Mouse (Mus musculus) CD4-positive naive resting alpha-beta T cell, adult 76 days (primary cell): ENCODE results near the gene Ppp1r11. TPM values are rescaled to one million over a fixed set of nuclear protein-coding genes. Genes with fewer than 3 reads are reported as not detected.

Experiments used
- total RNA-seq: library from RNA; stranded (reverse); gene quantifications from one replicate; pipeline ENCODE4 v1.2.4, GENCODE M21; 2023

Gene Ppp1r11
- total RNA-seq: 70.8 TPM

GRCm38 (mm10) chr17:36950981-36951947 is at the start of gene Ppp1r11:
TSS of gene Ppp1r11 (minus strand) at chr17:36951741.

GRCm38 (mm10) chr17:37000863-37001262 is 49.3 kb upstream of the Ppp1r11 start, which contains the start of gene Zfp57:
TSS of gene Zfp57 (plus strand) at chr17:37001163.

GRCm38 (mm10) chr17:36989437-36989836 is 37.9 kb upstream of the Ppp1r11 start, which contains the start of gene H2-M5:
TSS of gene H2-M5 (minus strand) at chr17:36989537.

GRCm38 (mm10) chr17:36981221-36981813 is 29.8 kb upstream of the Ppp1r11 start, which contains the start of gene 2410137M14Rik:
TSS of gene 2410137M14Rik (minus strand) at chr17:36981237.

GRCm38 (mm10) chr17:36957999-36958743 is 6.6 kb upstream of the Ppp1r11 start, which contains the start of the genes Znrd1 and Znrd1as:
TSS of gene Znrd1 (minus strand) at chr17:36958559.
TSS of gene Znrd1as (plus strand) at chr17:36958592.

GRCm38 (mm10) chr17:36942791-36943471 is 8.6 kb downstream of the Ppp1r11 start, which contains the start of gene Rnf39:
TSS of gene Rnf39 (plus strand) at chr17:36942918.

Other genes with a start within 250 kb of the Ppp1r11 start
- gene H2-M10.5, start 178.8 kb downstream of the Ppp1r11 start, total RNA-seq: not detected
- not detected for gene H2-M10.6, start 139.6 kb downstream of the Ppp1r11 start, total RNA-seq
- gene Trim26, start 114.6 kb downstream of the Ppp1r11 start, total RNA-seq: 125 TPM
- not detected for gene Trim15, start 84.5 kb downstream of the Ppp1r11 start, total RNA-seq
- 2.6 TPM for gene Trim10, start 82.2 kb downstream of the Ppp1r11 start, total RNA-seq
- gene Trim40, start 61.6 kb downstream of the Ppp1r11 start, total RNA-seq: not detected
- gene Trim31, start 53.6 kb downstream of the Ppp1r11 start, total RNA-seq: not detected
- gene Rnf39, start 8.8 kb downstream of the Ppp1r11 start, total RNA-seq: 1.4 TPM
- 64.3 TPM for gene Znrd1, start 6.8 kb upstream of the Ppp1r11 start, total RNA-seq
- 1.7 TPM for gene Znrd1as, start 6.9 kb upstream of the Ppp1r11 start, total RNA-seq
- gene 2410137M14Rik, start 29.5 kb upstream of the Ppp1r11 start, total RNA-seq: not detected
- gene H2-M5, start 37.8 kb upstream of the Ppp1r11 start, total RNA-seq: not detected
- not detected for gene Zfp57, start 49.4 kb upstream of the Ppp1r11 start, total RNA-seq
- gene Mog, start 71.7 kb upstream of the Ppp1r11 start, total RNA-seq: not detected
- 112 TPM for gene Gabbr1, start 94.2 kb upstream of the Ppp1r11 start, total RNA-seq
- 0.21 TPM for gene Olfr90, start 136.8 kb upstream of the Ppp1r11 start, total RNA-seq
- gene Olfr91, start 146.5 kb upstream of the Ppp1r11 start, total RNA-seq: not detected
- gene Olfr92, start 168.3 kb upstream of the Ppp1r11 start, total RNA-seq: not detected
- not detected for gene Olfr93, start 209.8 kb upstream of the Ppp1r11 start, total RNA-seq
- not detected for gene Ubd, start 242.2 kb upstream of the Ppp1r11 start, total RNA-seq
- not detected for gene Olfr94, start 249.3 kb upstream of the Ppp1r11 start, total RNA-seq